Mouse (Mus musculus): ENCODE measurements around the gene Mip. TPM values are rescaled to one million over a fixed set of nuclear protein-coding genes. Genes with fewer than 3 reads are reported as not detected.
"Not testable (repeated sequence)": the region's sequence is repeated elsewhere in the genome, so short reads cannot be mapped to it uniquely, and the experiment has no call there.

The Mip gene
- 0.22 and 0.24 TPM in 2 replicates for polyA plus RNA-seq (2016; fragmentation: Nextera tagmentation; extraction: Ambion mirVana)

- Histone ChIP-seq H3K9me3 (no peaks in the 10 kb centered on the region), H3K4me3 (peak within 1 kb of the TSS; percentile 1; the same call in 1 of the 2 replicates)
- 49% methylated on average over 4 of the region's 4 CpGs for WGBS
These were observed at the start of gene Mip for GRCm38 (mm10) chr10:128225538-128225937. Mip (plus strand) TSS chr10:128225838.

DNA sequence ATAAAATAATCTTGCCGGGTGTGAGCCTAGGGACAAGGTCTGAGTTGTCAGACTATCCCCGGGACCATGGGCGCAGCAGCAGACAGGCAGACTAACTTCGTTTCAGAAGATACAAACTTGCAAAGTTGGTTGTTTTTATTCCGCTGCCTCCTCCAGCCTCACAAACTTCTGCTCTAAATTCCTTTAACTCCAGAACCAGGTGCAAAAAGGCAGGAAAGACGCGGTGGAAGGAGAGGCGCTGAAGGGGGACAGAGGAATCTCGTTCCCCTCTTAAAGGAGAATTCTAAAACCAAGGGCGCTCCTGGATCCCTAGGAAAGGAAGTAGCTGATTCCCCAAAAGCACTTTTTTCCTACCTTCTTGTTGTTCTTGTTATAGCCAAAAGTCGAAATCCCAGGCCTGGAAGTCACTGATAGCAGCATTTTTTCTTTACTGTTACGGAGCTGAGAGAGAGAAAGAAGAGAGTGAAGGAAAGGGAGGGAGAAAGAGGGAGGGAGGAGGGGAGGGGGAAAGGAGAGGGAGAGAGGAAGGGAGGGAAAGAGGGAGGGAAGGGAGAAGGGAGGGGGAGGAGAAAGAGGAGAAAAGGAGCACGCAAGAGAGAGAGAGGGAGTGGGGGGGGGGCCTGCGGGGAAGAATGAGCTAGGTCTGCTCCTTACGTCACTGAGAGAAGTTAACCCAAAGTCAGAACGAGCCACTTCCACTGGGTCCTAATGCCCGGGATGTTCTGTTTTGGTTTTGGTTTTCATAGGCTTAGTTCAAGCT lies 49.5 kb upstream of the Mip start:
- H3K4me3 ChIP-seq = peak overlapping the region; percentile 69
- no peaks in the 10 kb centered on the region for H3K27me3 ChIP-seq (ENCODE audit: insufficient read depth, poor library complexity, severe bottlenecking)
- DNase-seq (ENCODE audit: low spot score) = peak; percentile 82
- peaks cover 33% of the 10 kb centered on the region for H3K4me1 ChIP-seq (replicated peaks)
- under 1% methylated on average over 17 of the region's 17 CpGs for WGBS
- H3K9me3 ChIP-seq = no peaks in the 10 kb centered on the region
- H3K36me3 ChIP-seq = no peaks in the 10 kb centered on the region
- peak overlapping the region; percentile 90 for H3K27ac ChIP-seq

More at GRCm38 (mm10) chr10:128225538-128225937, at the start of gene Mip:
- Histone ChIP-seq H3K27me3 (ENCODE audit: insufficient read depth, poor library complexity, severe bottlenecking) (no peaks in the 10 kb centered on the region), H3K4me1 (replicated peaks) (peaks cover 24% of the 10 kb centered on the region), H3K36me3 (no peaks in the 10 kb centered on the region), H3K27ac (no peak within 1 kb of the TSS)
- DNase-seq (ENCODE audit: low spot score) = no peak

DNA sequence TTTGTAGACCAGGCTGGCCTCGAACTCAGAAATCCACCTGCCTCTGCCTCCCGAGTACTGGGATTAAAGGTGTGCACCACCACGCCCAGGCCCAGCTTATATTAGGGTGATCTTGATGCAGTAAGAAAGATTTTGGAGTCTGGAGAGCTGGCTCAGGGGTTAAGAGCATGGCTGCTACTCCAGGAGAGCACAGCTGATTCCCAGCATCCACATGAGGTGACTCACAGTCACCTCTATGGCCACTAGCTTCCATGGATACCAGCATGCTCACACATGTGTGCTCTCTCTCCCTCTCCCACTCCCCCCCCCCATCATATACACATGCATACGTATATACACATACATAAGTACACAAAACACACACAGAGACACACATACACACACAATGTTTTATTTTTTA lies 48.3 kb upstream of the Mip start:
- Histone ChIP-seq H3K36me3 (no peaks in the 10 kb centered on the region), H3K27me3 (ENCODE audit: insufficient read depth, poor library complexity, severe bottlenecking) (no peaks in the 10 kb centered on the region), H3K4me1 (replicated peaks) (peaks cover 33% of the 10 kb centered on the region), H3K9me3 (no peaks in the 10 kb centered on the region), H3K4me3 (no peak overlapping the region), H3K27ac (no peak overlapping the region)
- 88% methylated on average over 4 of the region's 4 CpGs for WGBS
- no peak for DNase-seq (ENCODE audit: low spot score)

DNA sequence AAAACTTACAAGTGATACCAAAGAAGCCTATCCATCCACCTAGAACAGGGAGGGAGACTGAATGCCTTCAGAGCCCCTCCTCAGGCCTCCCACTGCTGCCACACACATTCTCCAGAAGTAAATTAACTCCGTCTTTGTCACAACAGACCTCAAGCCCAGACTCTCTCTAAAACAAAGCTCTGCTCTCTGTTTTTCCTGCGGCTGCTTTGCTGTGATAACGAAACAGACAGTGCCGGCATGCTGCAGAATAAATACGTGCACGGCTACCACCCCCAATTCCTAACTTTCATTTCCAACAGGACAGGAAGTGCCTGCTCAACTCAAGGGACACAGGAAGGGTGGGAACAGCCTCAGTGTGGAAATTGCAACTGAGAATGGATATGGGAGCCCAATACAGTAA lies 45.6 kb upstream of the Mip start, which contains the start of gene Rbms2:
Rbms2 (minus strand) TSS at position 309 of the 400 bp plus-strand sequence.
- 4% methylated on average over 6 of the region's 6 CpGs for WGBS
- Histone ChIP-seq H3K36me3 (no peaks in the 10 kb centered on the region), H3K4me1 (replicated peaks) (peaks cover 17% of the 10 kb centered on the region), H3K27ac (peak within 1 kb of the TSS; percentile 71), H3K4me3 (peak within 1 kb of the TSS; percentile 33), H3K27me3 (ENCODE audit: insufficient read depth, poor library complexity, severe bottlenecking) (no peaks in the 10 kb centered on the region), H3K9me3 (no peaks in the 10 kb centered on the region)
- DNase-seq (ENCODE audit: low spot score) = no peak

DNA sequence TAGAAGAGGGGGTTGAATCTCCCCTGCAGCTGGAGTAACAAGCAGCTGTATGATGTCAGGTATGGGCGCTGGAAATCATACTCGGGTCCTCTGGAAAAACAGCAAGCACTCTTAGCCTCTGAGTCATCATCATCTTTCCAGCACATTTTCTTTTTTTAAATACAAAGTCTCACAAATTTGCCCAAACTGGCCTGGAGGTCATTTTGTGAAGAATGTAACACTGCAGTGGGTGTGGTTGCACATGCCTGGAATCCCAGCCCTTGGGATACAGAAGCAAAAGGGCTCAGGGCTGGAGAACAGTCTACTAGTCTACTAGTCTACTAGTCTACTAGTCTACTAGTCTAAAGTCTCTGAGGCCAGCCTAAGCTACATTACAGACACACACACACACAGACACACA lies 41.3 kb upstream of the Mip start:
- Histone ChIP-seq H3K27me3 (ENCODE audit: insufficient read depth, poor library complexity, severe bottlenecking) (no peaks in the 10 kb centered on the region), H3K4me3 (no peak overlapping the region), H3K27ac (no peak overlapping the region), H3K36me3 (no peaks in the 10 kb centered on the region), H3K4me1 (replicated peaks) (peaks cover 7% of the 10 kb centered on the region), H3K9me3 (no peaks in the 10 kb centered on the region)
- no peak for DNase-seq (ENCODE audit: low spot score)
- WGBS = 91% methylated on average over 2 of the region's 2 CpGs

DNA sequence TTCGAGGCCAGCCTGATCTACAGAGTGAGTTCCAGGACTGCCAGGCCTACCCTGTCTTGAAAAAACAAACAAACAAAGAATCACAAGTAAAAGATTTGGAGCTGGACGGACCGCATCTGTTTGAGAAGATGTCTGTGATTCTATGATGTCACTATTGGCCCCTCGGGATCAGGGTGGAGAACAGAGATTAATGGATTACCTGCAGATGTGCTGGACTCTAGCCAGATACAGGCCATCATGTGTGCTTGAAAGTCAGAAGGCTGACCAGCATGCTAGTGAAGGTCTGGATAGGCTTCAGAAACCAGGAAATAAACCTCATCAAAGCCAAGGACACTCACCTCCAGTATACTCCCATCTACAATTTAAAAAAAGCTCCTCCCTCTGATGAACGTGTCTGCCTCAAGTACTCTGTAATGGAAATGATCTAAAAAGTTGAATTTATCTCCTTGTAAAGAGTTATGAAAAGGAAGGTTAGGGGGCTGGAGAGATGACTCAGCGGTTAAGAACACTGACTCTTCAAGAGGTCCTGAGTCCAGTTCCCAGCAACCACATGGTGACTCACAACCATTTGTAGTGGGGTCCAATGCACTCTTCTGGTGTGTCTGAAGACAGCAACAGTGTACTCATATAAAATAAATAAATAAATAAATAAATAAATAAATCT lies 40.2 kb upstream of the Mip start:
- H3K36me3 ChIP-seq = no peaks in the 10 kb centered on the region
- no peak overlapping the region for H3K4me3 ChIP-seq
- H3K4me1 ChIP-seq (replicated peaks) = no peaks in the 10 kb centered on the region
- no peaks in the 10 kb centered on the region for H3K9me3 ChIP-seq
- H3K27me3 ChIP-seq (ENCODE audit: insufficient read depth, poor library complexity, severe bottlenecking) = no peaks in the 10 kb centered on the region
- H3K27ac ChIP-seq = no peak overlapping the region
- 84% methylated on average over 6 of the region's 6 CpGs for WGBS
- DNase-seq (ENCODE audit: low spot score) = no peak

DNA sequence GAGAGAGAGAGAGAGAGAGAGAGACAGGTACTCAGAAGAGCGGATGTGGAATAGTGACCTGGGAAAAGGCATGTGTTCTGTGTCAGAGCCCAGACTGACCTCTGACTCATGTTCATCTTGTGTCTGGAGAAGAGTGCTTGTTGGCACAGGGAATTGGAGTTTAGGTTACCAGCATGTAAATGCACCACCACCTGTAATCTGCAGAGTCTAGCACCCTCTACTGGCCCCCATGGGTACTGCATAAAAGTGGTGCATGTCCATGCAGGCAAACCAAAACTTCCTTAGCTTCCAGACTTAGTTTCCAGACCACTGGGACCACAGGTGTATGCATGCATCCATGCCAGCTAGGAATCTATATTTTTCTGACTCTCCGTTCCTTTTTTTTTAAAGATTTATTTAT lies 39.7 kb upstream of the Mip start:
- Histone ChIP-seq H3K4me1 (replicated peaks) (no peaks in the 10 kb centered on the region), H3K27me3 (ENCODE audit: insufficient read depth, poor library complexity, severe bottlenecking) (no peaks in the 10 kb centered on the region), H3K27ac (no peak overlapping the region), H3K4me3 (no peak overlapping the region), H3K36me3 (no peaks in the 10 kb centered on the region), H3K9me3 (no peaks in the 10 kb centered on the region)
- WGBS = 47% methylated on average over 2 of the region's 2 CpGs
- peak; percentile 88 for DNase-seq (ENCODE audit: low spot score)

GRCm38 (mm10) chr10:128187181-128187605 lies 38.4 kb upstream of the Mip start:
- Histone ChIP-seq H3K27ac (no peak overlapping the region), H3K4me1 (replicated peaks) (no peaks in the 10 kb centered on the region), H3K9me3 (no peaks in the 10 kb centered on the region), H3K36me3 (no peaks in the 10 kb centered on the region), H3K4me3 (no peak overlapping the region), H3K27me3 (ENCODE audit: insufficient read depth, poor library complexity, severe bottlenecking) (no peaks in the 10 kb centered on the region)
- 72% methylated on average over 5 of the region's 5 CpGs for WGBS
- DNase-seq (ENCODE audit: low spot score) = no peak

GRCm38 (mm10) chr10:128188242-128188877 lies 37.3 kb upstream of the Mip start:
- DNase-seq (ENCODE audit: low spot score) = peak; percentile 59
- no peaks in the 10 kb centered on the region for H3K4me1 ChIP-seq (replicated peaks)
- 0 out of 2 replicates have a peak overlapping the region, but pooled peaks have one; percentile 9 for H3K4me3 ChIP-seq
- 51% methylated on average over 2 of the region's 2 CpGs for WGBS
- no peaks in the 10 kb centered on the region for H3K36me3 ChIP-seq
- H3K27me3 ChIP-seq (ENCODE audit: insufficient read depth, poor library complexity, severe bottlenecking) = peaks cover 6% of the 10 kb centered on the region
- H3K9me3 ChIP-seq = no peaks in the 10 kb centered on the region
- H3K27ac ChIP-seq = no peak overlapping the region

DNA sequence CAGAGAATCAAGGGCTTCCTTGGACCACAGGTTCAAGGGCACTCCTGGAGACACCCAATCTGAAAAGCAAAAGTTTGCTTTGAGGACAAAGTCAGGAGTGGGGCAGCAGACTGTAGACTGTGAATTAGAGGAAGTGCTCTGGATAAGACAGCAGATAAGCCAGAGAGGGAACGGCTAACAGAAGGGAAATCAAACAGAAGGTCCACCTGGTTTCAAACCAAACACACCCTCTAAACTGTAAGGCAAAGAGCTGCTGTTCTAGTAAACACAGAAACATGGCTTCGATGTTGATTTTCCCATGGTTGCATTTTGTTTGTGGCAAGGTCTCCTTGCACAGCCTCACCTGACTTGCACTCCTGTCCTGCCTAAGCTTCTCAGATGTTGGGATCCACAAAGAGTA lies 34.2 kb upstream of the Mip start:
- WGBS = 87% methylated on average over 2 of the region's 2 CpGs
- Histone ChIP-seq H3K36me3 (no peaks in the 10 kb centered on the region), H3K27ac (no peak overlapping the region), H3K27me3 (ENCODE audit: insufficient read depth, poor library complexity, severe bottlenecking) (peaks cover 27% of the 10 kb centered on the region), H3K4me3 (no peak overlapping the region), H3K9me3 (no peaks in the 10 kb centered on the region), H3K4me1 (replicated peaks) (peaks cover 16% of the 10 kb centered on the region)
- DNase-seq (ENCODE audit: low spot score) = no peak

DNA sequence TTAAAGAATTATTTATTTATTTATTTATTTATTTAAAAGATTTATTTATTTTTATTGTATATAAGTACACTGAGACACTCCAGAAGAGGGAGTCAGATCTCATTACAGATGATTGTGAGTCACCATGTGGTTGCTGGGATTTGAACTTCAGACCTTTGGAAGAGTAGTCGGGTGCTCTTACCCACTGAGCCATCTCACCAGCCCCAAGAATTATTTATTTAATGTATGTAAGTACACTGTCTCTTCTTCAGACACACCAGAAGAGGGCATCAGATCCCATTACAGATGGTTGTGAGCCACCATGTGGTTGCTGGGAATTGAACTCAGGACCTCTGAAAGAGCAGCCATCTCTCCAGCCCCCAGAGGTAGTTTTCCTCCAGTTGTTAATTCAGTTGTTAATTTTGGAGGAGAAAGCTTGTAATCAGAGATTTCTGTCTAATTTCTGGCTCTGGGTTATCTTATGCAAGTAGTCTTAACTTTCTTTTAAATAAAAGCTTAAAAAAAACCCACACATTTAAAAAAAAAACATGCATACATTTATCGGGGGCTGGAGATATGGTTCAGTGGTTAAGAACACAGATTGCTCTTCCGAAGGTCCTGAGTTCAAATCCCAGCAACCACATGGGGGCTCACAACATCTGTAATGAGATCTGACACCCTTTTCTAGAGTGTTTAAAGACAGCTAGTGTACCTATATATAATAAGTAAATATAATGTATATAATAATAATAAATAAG lies 33.4 kb upstream of the Mip start:
- DNase-seq (ENCODE audit: low spot score); H3K4me3 ChIP-seq; H3K27ac ChIP-seq; H3K9me3 ChIP-seq; H3K36me3 ChIP-seq: not testable (repeated sequence)
- 91% methylated on average over 3 of the region's 3 CpGs for WGBS
- peaks cover 16% of the 10 kb centered on the region for H3K4me1 ChIP-seq (replicated peaks)
- peaks cover 35% of the 10 kb centered on the region for H3K27me3 ChIP-seq (ENCODE audit: insufficient read depth, poor library complexity, severe bottlenecking)

DNA sequence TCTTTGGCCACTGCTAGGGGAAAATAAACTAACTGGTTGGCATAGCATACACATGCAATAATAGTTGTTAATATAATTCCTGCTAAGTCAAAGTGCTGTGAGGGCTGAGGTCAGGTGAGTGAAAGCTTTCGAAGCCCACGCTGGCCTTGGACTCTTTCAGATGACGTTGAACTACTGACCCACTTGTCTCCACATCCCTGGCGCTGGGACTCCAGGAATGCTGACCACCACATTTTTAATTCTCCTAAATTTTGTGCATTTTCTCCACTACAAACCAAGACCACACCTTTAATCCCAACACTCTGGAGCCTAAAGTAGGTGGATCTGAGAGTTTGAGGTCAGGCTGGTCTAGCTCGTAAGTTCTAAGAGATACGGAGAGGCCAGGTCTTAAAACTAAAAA lies 32.5 kb upstream of the Mip start:
- Histone ChIP-seq H3K9me3 (no peaks in the 10 kb centered on the region), H3K4me3 (no peak overlapping the region), H3K27me3 (ENCODE audit: insufficient read depth, poor library complexity, severe bottlenecking) (peaks cover 35% of the 10 kb centered on the region), H3K4me1 (replicated peaks) (peaks cover 16% of the 10 kb centered on the region), H3K27ac (no peak overlapping the region), H3K36me3 (no peaks in the 10 kb centered on the region)
- DNase-seq (ENCODE audit: low spot score) = no peak
- 86% methylated on average over 6 of the region's 6 CpGs for WGBS
